Mouse (Mus musculus) MN1 (cell line): ENCODE results near the gene Golga2.

Source experiments
- DNase-seq: peaks from one replicate; pipeline ENCODE4 v3.0.0-alpha.2; 2016; ENCODE audit warnings: low spot score

Golga2 gene

GRCm38 (mm10) chr2:32343351-32343671, 56.1 kb downstream of the Golga2 start:
- DNase-seq, result no peak

- DNase-seq, result no peak
Observed at GRCm38 (mm10) chr2:32344056-32344455, 56.9 kb downstream of the Golga2 start.

- DNase-seq, result no peak
Observed at GRCm38 (mm10) chr2:32344598-32345321, 57.6 kb downstream of the Golga2 start.

DNA sequence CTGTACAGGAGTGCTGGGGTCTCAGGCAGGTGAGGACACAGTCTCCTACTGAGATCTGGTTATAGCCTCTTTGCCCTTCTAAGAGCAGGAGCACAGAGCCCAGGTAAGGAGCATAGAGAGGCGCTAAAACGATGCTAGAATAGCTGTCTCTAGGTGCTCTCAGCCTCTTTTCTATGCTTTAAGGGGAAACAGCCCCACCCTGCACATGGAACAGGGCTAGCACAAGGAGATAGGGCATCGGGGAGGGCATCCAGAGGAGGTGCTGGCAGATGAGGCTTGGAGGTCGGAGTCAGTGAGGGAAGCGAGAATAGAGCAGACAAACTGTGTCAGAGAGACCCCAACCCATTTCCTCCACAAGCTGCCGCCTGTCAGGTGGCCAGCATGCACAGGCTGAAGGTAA, 59.8 kb downstream of the Golga2 start:
- DNase-seq, result no peak

- DNase-seq, result no peak
Observed at GRCm38 (mm10) chr2:32348311-32348710, 61.1 kb downstream of the Golga2 start.

- DNase-seq, result no peak
Observed at GRCm38 (mm10) chr2:32349625-32350255, 62.6 kb downstream of the Golga2 start.

- DNase-seq, result peak; percentile 46
Observed at GRCm38 (mm10) chr2:32350471-32351051, 63.4 kb downstream of the Golga2 start.

DNA sequence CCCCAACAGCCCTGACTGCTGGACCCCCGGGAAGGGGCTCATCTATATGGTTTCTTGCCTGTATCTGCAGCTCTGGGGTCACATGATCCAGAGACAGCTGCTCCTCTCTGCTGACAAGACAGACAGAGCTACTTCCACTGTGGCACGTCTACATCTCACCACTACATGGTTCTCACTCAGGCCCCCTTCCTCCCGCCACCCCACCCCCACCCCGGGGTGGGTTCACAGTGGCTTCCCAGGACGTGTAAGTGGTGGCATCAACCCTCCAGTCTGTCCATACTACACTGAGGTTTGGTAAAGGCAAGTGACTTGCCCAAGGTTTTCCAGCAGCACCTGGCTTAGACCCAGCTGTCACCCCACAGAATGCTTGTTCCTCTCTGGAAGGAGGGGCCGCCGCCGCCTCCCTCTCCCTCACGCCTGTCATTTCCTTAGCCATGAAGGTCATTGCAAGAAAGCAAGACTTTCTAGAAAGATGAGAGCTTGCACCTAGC, 64.3 kb downstream of the Golga2 start:
- no peak for DNase-seq

DNA sequence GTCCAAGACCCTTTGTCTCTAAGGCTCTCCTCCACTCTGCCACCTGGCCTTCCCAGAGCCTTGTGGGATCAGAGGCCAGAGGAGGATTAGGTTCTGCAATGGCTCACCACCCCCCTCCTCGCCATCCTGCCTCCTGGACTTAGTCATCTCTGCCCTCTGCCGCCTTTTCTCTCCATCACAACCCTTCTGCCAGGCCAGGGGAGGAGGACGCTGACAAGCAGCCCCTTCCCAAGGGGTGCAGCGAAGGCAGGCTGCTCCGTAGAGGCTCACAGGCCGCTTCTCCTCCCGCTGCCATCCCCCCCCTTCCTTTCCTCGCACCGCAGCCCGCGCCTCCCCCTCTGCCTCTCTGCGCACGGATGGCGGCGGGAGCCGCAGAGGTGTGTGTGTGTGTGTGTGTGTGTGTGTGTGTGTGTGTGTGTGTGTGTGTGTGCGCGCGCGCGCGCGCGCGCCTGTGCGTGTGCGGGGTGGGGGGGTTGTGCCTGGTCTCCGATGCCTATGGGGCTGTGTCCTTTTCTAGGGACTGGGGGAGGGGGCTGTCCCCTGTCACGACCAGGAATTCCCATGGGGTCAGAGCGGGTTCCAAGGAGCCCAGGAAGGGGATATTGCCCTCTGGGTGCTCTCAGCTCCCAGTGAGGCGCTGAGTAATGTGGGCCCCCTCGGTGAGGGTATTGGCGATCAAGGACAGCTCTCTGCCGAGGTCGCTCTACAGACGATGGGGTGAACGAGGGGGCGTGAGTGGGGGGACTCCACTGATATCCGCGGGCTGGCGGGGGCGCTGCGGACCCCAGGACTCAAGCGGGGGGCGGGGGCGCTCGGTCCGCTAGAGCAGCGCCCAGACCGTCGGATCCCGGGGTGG, 65.2 kb downstream of the Golga2 start, which contains the start of gene Ciz1:
TSS of gene Ciz1 (plus strand) at position 177 of the 856 bp plus-strand sequence.
- DNase-seq, result peak; percentile 79

DNA sequence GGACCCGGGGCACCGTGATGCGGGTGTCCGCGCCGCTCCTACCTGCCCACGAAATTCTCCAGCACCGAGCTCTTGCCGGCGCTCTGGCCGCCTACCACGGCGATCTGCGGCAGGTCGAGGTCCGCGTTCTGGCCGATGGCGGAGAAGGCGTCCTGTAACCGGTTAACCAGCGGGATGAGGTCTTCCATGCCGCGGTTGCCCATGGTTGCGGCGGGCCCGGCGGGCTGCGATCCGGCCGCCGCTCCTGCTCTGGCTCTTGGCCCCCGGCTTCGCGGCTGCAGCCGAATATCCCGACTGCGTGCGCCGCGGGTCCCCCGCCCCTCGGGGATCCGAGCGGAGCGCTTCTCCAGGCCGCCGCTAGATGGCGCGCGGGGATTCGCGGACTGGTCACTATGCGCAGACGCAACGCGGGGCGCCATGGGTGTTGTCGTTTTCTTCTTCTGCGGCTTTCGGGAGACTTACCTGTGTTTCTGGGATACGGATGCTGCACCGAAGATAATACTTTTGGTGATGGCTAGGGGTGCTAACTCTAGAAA, 65.9 kb downstream of the Golga2 start, which contains the start of gene Dnm1:
TSS of gene Dnm1 (minus strand) at position 332 of the 536 bp plus-strand sequence.
- peak; percentile 93 for DNase-seq

DNA sequence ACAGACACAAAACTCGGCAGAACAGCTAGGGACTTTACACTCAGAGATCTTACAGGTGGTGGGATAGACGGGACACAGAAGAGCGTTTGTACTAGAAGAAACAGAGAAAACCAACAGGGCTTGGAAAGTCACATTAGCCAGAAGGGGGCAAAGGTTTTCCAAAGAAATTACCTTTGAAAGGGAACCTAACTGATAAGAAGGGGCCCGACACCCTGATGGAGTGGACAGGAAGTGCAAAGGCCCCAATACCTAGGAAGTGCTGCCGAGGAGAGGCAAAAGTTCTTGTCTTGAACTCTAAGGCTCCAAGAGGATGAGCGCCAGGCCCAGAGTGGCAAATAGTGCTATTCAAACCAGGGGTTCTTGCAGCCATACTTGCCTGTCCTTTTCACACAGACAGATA, 66.7 kb downstream of the Golga2 start:
- DNase-seq, result no peak

DNA sequence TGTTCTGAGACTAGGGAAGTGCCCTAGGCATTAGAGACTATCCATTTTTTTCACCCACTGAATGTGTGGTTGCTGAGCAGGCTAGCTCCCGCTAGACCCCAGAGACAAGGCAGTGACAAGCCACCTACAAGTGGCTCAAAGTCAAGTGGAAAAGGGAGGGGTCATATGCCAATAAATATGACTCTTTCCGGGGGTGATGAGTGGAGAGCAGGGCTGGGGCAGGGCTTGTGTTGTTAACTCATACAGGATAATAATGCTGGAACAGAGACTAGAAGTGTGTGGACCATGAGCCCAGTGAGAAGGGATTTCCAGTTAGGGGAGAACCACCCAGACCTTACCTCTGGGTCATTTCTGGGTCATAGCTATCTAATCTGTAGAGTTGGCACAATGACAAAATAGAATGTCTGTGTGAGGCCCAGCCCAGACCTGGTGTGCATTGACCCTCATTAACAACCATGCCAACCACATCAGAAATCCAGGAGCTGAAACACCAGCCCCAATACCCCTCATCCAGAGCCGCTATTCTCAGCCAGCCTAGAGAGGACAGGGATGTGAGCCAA, 67.2 kb downstream of the Golga2 start:
- no peak for DNase-seq

DNA sequence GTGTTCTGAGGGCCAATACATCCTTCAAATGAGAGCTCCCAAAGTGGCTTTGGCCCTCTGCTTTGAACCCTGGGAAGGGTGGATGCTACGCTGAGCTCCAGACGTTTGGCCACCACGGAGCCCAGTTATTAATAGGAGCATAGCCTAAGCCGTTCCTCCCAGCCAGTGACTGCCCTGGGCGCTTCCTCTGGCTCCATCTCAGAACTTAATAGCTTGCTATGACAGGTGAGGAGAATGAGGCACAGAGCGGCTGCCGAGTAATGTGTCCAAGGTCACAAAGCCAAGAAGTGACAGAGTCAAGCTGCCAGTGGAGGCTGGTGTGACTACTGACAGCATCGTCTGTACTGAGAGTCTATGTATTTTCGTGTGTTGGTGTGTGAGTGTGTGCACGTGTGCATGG, 69.0 kb downstream of the Golga2 start:
- no peak for DNase-seq
